Mouse (Mus musculus): ENCODE measurements around the gene Il34. TPM values are rescaled to one million over a fixed set of nuclear protein-coding genes. Genes with fewer than 3 reads are reported as not detected.

Gene Il34
- polyA plus RNA-seq, 1 experiment from 2014 or later = 0.31 TPM

- H3K9ac ChIP-seq (ENCODE audit: low read depth, low read length) = no peak overlapping the region
- WGBS (ENCODE audit: insufficient replicate concordance) = 58% methylated on average over 7 of the region's 7 CpGs
- H3K4me2 ChIP-seq (ENCODE audit: low read depth, low read length) = no peak overlapping the region
- ATAC-seq (ENCODE audit: low read depth) = no peak
- H3K27ac ChIP-seq (ENCODE audit: low read length) = no peak overlapping the region
- H3K4me1 ChIP-seq (ENCODE audit: control insufficient read depth, low read depth, low read length) = no peaks in the 10 kb centered on the region
- H3K36me3 ChIP-seq (ENCODE audit: control insufficient read depth, insufficient read depth) = no peaks in the 10 kb centered on the region
- no peak overlapping the region for H3K4me3 ChIP-seq (ENCODE audit: low read depth, low read length)
- peaks cover 23% of the 10 kb centered on the region for H3K27me3 ChIP-seq (ENCODE audit: control insufficient read depth, insufficient read depth, low read depth, low read length)
- no peaks in the 10 kb centered on the region for H3K9me3 ChIP-seq (replicated peaks; ENCODE audit: control insufficient read depth, low read length)
Measured at GRCm38 (mm10) chr8:110717131-110717530, 88.6 kb downstream of the Il34 start.

GRCm38 (mm10) chr8:110716075-110716474, 89.6 kb downstream of the Il34 start:
- Histone ChIP-seq H3K27ac (ENCODE audit: low read length) (no peak overlapping the region), H3K36me3 (ENCODE audit: control insufficient read depth, insufficient read depth) (no peaks in the 10 kb centered on the region; the same call in 1 of the 2 replicates), H3K4me1 (ENCODE audit: control insufficient read depth, low read depth, low read length) (no peaks in the 10 kb centered on the region), H3K4me2 (ENCODE audit: low read depth, low read length) (no peak overlapping the region), H3K9me3 (replicated peaks; ENCODE audit: control insufficient read depth, low read length) (no peaks in the 10 kb centered on the region), H3K9ac (ENCODE audit: low read depth, low read length) (no peak overlapping the region), H3K27me3 (ENCODE audit: control insufficient read depth, insufficient read depth, low read depth, low read length) (peaks cover 13% of the 10 kb centered on the region), H3K4me3 (ENCODE audit: low read depth, low read length) (no peak overlapping the region)
- 79% methylated on average over 4 of the region's 4 CpGs for WGBS (ENCODE audit: insufficient replicate concordance)
- no peak for ATAC-seq (ENCODE audit: low read depth)

GRCm38 (mm10) chr8:110714827-110715519, 90.8 kb downstream of the Il34 start:
- Histone ChIP-seq H3K4me2 (ENCODE audit: low read depth, low read length) (no peak overlapping the region), H3K27ac (ENCODE audit: low read length) (no peak overlapping the region), H3K36me3 (ENCODE audit: control insufficient read depth, insufficient read depth) (peaks cover 3% of the 10 kb centered on the region), H3K27me3 (ENCODE audit: control insufficient read depth, insufficient read depth, low read depth, low read length) (peaks cover 3% of the 10 kb centered on the region; the same call in 1 of the 2 replicates), H3K4me1 (ENCODE audit: control insufficient read depth, low read depth, low read length) (no peaks in the 10 kb centered on the region), H3K9me3 (replicated peaks; ENCODE audit: control insufficient read depth, low read length) (no peaks in the 10 kb centered on the region), H3K9ac (ENCODE audit: low read depth, low read length) (no peak overlapping the region), H3K4me3 (ENCODE audit: low read depth, low read length) (no peak overlapping the region)
- no peak for ATAC-seq (ENCODE audit: low read depth)
- WGBS (ENCODE audit: insufficient replicate concordance) = 73% methylated on average over 15 of the region's 15 CpGs

GRCm38 (mm10) chr8:110713073-110713472, 92.7 kb downstream of the Il34 start:
- ATAC-seq (ENCODE audit: low read depth) = no peak
- WGBS (ENCODE audit: insufficient replicate concordance) = 81% methylated on average over 7 of the region's 7 CpGs
- Histone ChIP-seq H3K9ac (ENCODE audit: low read depth, low read length) (no peak overlapping the region), H3K4me3 (ENCODE audit: low read depth, low read length) (no peak overlapping the region), H3K4me2 (ENCODE audit: low read depth, low read length) (no peak overlapping the region), H3K36me3 (ENCODE audit: control insufficient read depth, insufficient read depth) (peaks cover 3% of the 10 kb centered on the region), H3K27me3 (ENCODE audit: control insufficient read depth, insufficient read depth, low read depth, low read length) (no peaks in the 10 kb centered on the region), H3K27ac (ENCODE audit: low read length) (no peak overlapping the region), H3K4me1 (ENCODE audit: control insufficient read depth, low read depth, low read length) (no peaks in the 10 kb centered on the region), H3K9me3 (replicated peaks; ENCODE audit: control insufficient read depth, low read length) (no peaks in the 10 kb centered on the region)

- Histone ChIP-seq H3K4me1 (ENCODE audit: control insufficient read depth, low read depth, low read length) (no peaks in the 10 kb centered on the region), H3K9me3 (replicated peaks; ENCODE audit: control insufficient read depth, low read length) (no peaks in the 10 kb centered on the region), H3K9ac (ENCODE audit: low read depth, low read length) (no peak overlapping the region), H3K4me3 (ENCODE audit: low read depth, low read length) (no peak overlapping the region), H3K27ac (ENCODE audit: low read length) (no peak overlapping the region), H3K4me2 (ENCODE audit: low read depth, low read length) (no peak overlapping the region), H3K36me3 (ENCODE audit: control insufficient read depth, insufficient read depth) (peaks cover 3% of the 10 kb centered on the region), H3K27me3 (ENCODE audit: control insufficient read depth, insufficient read depth, low read depth, low read length) (no peaks in the 10 kb centered on the region)
- 55% methylated on average over 13 of the region's 13 CpGs for WGBS (ENCODE audit: insufficient replicate concordance)
- ATAC-seq (ENCODE audit: low read depth) = peak; percentile 51; the same call in 1 of the 2 replicates
Measured at GRCm38 (mm10) chr8:110711271-110711934, 94.3 kb downstream of the Il34 start.

- 81% methylated on average over 3 of the region's 3 CpGs for WGBS (ENCODE audit: insufficient replicate concordance)
- H3K4me2 ChIP-seq (ENCODE audit: low read depth, low read length) = no peak overlapping the region
- no peaks in the 10 kb centered on the region for H3K4me1 ChIP-seq (ENCODE audit: control insufficient read depth, low read depth, low read length)
- no peaks in the 10 kb centered on the region for H3K27me3 ChIP-seq (ENCODE audit: control insufficient read depth, insufficient read depth, low read depth, low read length)
- H3K27ac ChIP-seq (ENCODE audit: low read length) = no peak overlapping the region
- no peaks in the 10 kb centered on the region for H3K9me3 ChIP-seq (replicated peaks; ENCODE audit: control insufficient read depth, low read length)
- H3K4me3 ChIP-seq (ENCODE audit: low read depth, low read length) = no peak overlapping the region
- ATAC-seq (ENCODE audit: low read depth) = no peak
- H3K36me3 ChIP-seq (ENCODE audit: control insufficient read depth, insufficient read depth) = peaks cover 3% of the 10 kb centered on the region
- H3K9ac ChIP-seq (ENCODE audit: low read depth, low read length) = no peak overlapping the region
Measured at GRCm38 (mm10) chr8:110710593-110710992, 95.1 kb downstream of the Il34 start.

GRCm38 (mm10) chr8:110708429-110708828, 97.3 kb downstream of the Il34 start:
- Histone ChIP-seq H3K36me3 (ENCODE audit: control insufficient read depth, insufficient read depth) (peaks cover 3% of the 10 kb centered on the region), H3K4me2 (ENCODE audit: low read depth, low read length) (no peak overlapping the region), H3K4me1 (ENCODE audit: control insufficient read depth, low read depth, low read length) (no peaks in the 10 kb centered on the region), H3K27ac (ENCODE audit: low read length) (no peak overlapping the region), H3K4me3 (ENCODE audit: low read depth, low read length) (no peak overlapping the region), H3K9me3 (replicated peaks; ENCODE audit: control insufficient read depth, low read length) (no peaks in the 10 kb centered on the region), H3K9ac (ENCODE audit: low read depth, low read length) (no peak overlapping the region), H3K27me3 (ENCODE audit: control insufficient read depth, insufficient read depth, low read depth, low read length) (no peaks in the 10 kb centered on the region)
- WGBS (ENCODE audit: insufficient replicate concordance) = 82% methylated on average over 11 of the region's 11 CpGs
- ATAC-seq (ENCODE audit: low read depth) = no peak

- Histone ChIP-seq H3K36me3 (ENCODE audit: control insufficient read depth, insufficient read depth) (peaks cover 3% of the 10 kb centered on the region; the same call in 1 of the 2 replicates), H3K9ac (ENCODE audit: low read depth, low read length) (no peak overlapping the region), H3K9me3 (replicated peaks; ENCODE audit: control insufficient read depth, low read length) (no peaks in the 10 kb centered on the region), H3K4me1 (ENCODE audit: control insufficient read depth, low read depth, low read length) (no peaks in the 10 kb centered on the region), H3K27me3 (ENCODE audit: control insufficient read depth, insufficient read depth, low read depth, low read length) (no peaks in the 10 kb centered on the region), H3K4me3 (ENCODE audit: low read depth, low read length) (no peak overlapping the region), H3K4me2 (ENCODE audit: low read depth, low read length) (no peak overlapping the region), H3K27ac (ENCODE audit: low read length) (no peak overlapping the region)
- 77% methylated on average over 3 of the region's 3 CpGs for WGBS (ENCODE audit: insufficient replicate concordance)
- ATAC-seq (ENCODE audit: low read depth) = no peak
Measured at GRCm38 (mm10) chr8:110706288-110706870, 99.3 kb downstream of the Il34 start.

Measured in liver, embryonic 16.5 days (tissue).